Mouse (Mus musculus) heart, embryonic 12.5 days (tissue): ENCODE data around the gene Sfrp5. TPM values are rescaled to one million over a fixed set of nuclear protein-coding genes. Genes with fewer than 3 reads are reported as not detected.

Experiments used
- polyA plus RNA-seq: library from polyadenylated mRNA; unstranded; fragments of >200 nt; fragmentation: Nextera tagmentation; extraction: Ambion mirVana; gene quantifications from 2 replicates; pipeline ENCODE4 v1.2.1, GENCODE M21; 2016

The Sfrp5 gene
- polyA plus RNA-seq, 1 experiment from 2014 or later = 5.4 TPM

Other genes with a start within 250 kb of the Sfrp5 start
- gene Mms19, start 221.1 kb downstream of the Sfrp5 start, polyA plus RNA-seq = 21.6 and 26.3 TPM in 2 replicates
- gene Ubtd1, start 220.5 kb downstream of the Sfrp5 start, polyA plus RNA-seq = 13.8 and 16.1 TPM in 2 replicates
- gene Ankrd2, start 166.3 kb downstream of the Sfrp5 start, polyA plus RNA-seq = not detected in 2 replicates
- gene Hoga1, start 156.6 kb downstream of the Sfrp5 start, polyA plus RNA-seq = 0.69 and 1.0 TPM in 2 replicates
- gene 4933411K16Rik, start 150.0 kb downstream of the Sfrp5 start, polyA plus RNA-seq = not detected in 2 replicates
- 15.2 and 17.1 TPM in 2 replicates for gene Morn4, start 115.9 kb downstream of the Sfrp5 start, polyA plus RNA-seq
- 22.0 TPM in 2 replicates for gene Pi4k2a, start 111.8 kb downstream of the Sfrp5 start, polyA plus RNA-seq
- gene Avpi1, start 73.2 kb downstream of the Sfrp5 start, polyA plus RNA-seq = 26.2 and 26.4 TPM in 2 replicates
- 16.1 and 19.9 TPM in 2 replicates for gene Marveld1, start 54.9 kb downstream of the Sfrp5 start, polyA plus RNA-seq
- gene Zfyve27, start 38.3 kb downstream of the Sfrp5 start, polyA plus RNA-seq = 27.2 and 27.7 TPM in 2 replicates
- 0.21 and 0.27 TPM in 2 replicates for gene Golga7b, start 45.3 kb upstream of the Sfrp5 start, polyA plus RNA-seq
- gene Crtac1, start 229.5 kb upstream of the Sfrp5 start, polyA plus RNA-seq = 0.55 and 0.59 TPM in 2 replicates